Mouse (Mus musculus) urinary bladder, postnatal 4 days (tissue): Measurements from ENCODE around the gene Brinp1.
"Not testable (repeated sequence)": the region's sequence is repeated elsewhere in the genome, so short reads cannot be mapped to it uniquely, and the experiment has no call there.

Experiments
- DNase-seq, 2 experiments: peaks; one replicate each; pipeline ENCODE4 v3.0.0; 2021 to 2022; ENCODE audit warnings: low spot score in 2 of 2

Brinp1 gene

GRCm38 (mm10) chr4:68813997-68814396 lies 140.2 kb downstream of the Brinp1 start:
- not testable (repeated sequence) for DNase-seq

- DNase-seq: no peak
Observed at GRCm38 (mm10) chr4:68806502-68806901, 147.7 kb downstream of the Brinp1 start.

GRCm38 (mm10) chr4:68801923-68802855 lies 152.0 kb downstream of the Brinp1 start:
- DNase-seq: no peak

GRCm38 (mm10) chr4:68790003-68790402 lies 164.2 kb downstream of the Brinp1 start:
- DNase-seq: no peak

GRCm38 (mm10) chr4:68788477-68788999 lies 165.7 kb downstream of the Brinp1 start:
- no peak for DNase-seq

- no peak for DNase-seq
Observed at GRCm38 (mm10) chr4:68787642-68788041, 166.6 kb downstream of the Brinp1 start.

GRCm38 (mm10) chr4:68768256-68768655 lies 185.9 kb downstream of the Brinp1 start:
- no peak for DNase-seq

GRCm38 (mm10) chr4:68767393-68767792 lies 186.8 kb downstream of the Brinp1 start:
- no peak for DNase-seq

- DNase-seq: no peak
Observed at GRCm38 (mm10) chr4:68765772-68766573, 188.2 kb downstream of the Brinp1 start.

GRCm38 (mm10) chr4:68764937-68765336 lies 189.3 kb downstream of the Brinp1 start:
- DNase-seq: no peak

GRCm38 (mm10) chr4:68720983-68721382 lies 233.2 kb downstream of the Brinp1 start:
- DNase-seq: no peak
